Mouse (Mus musculus) CH12.LX (cell line): ENCODE data around the gene Cacnb3. TPM values are rescaled to one million over a fixed set of nuclear protein-coding genes. Genes with fewer than 3 reads are reported as not detected.

ENCODE experiments used
- DNase-seq: peaks from one replicate; pipeline ENCODE4 v3.0.0-alpha.2; 2013; ENCODE audit errors: extremely low read depth
- H3K27ac ChIP-seq: 2 replicates; pipeline ENCODE4 v1.5.1; 2012; ENCODE audit warnings: low read depth, mild to moderate bottlenecking, control low read depth, moderate library complexity; ENCODE audit not compliant: insufficient read depth
- H3K27me3 ChIP-seq: replicated peaks from 2 replicates; pipeline ENCODE3; 2012; ENCODE audit warnings: inconsistent platforms
- H3K36me3 ChIP-seq, 2 experiments: replicated peaks in 1 of 2; 2 replicates each; pipeline versions ENCODE3 to v1.6.1; 2012; ENCODE audit warnings: inconsistent platforms in 1 of 2, low read length in 1 of 2, mild to moderate bottlenecking in 1 of 2, mixed read lengths in 1 of 2, moderate library complexity in 1 of 2; ENCODE audit not compliant: control insufficient read depth in 1 of 2, insufficient read depth in 1 of 2
- H3K4me1 ChIP-seq, 2 experiments: 2 replicates each; pipeline ENCODE4 v1.6.1; 2012; ENCODE audit warnings: inconsistent platforms in 1 of 2, moderate library complexity in 1 of 2; ENCODE audit not compliant: insufficient read depth in 2 of 2, control insufficient read depth in 1 of 2
- H3K4me2 ChIP-seq: 2 replicates; pipeline ENCODE4 v1.6.1; 2012; ENCODE audit warnings: low read depth, mild to moderate bottlenecking, control low read depth; ENCODE audit not compliant: poor library complexity, insufficient read depth, severe bottlenecking
- H3K4me3 ChIP-seq, 3 experiments: fragments of 150-350 bp in 1 of 3; sonication (generic) in 1 of 3; replicated peaks in 1 of 3; 2 replicates each; pipeline versions ENCODE3 to v1.5.1; 2011 to 2012; ENCODE audit warnings: low read depth in 2 of 3, low read length in 2 of 3, mild to moderate bottlenecking in 2 of 3, moderate library complexity in 2 of 3, control low read depth in 1 of 3, improper control_type of control experiment in 1 of 3, inconsistent platforms in 1 of 3, mixed read lengths in 1 of 3; ENCODE audit not compliant: poor library complexity in 1 of 3
- H3K79me2 ChIP-seq: replicated peaks from 2 replicates; pipeline ENCODE4 v1.6.1; 2012; ENCODE audit warnings: mild to moderate bottlenecking, moderate library complexity; ENCODE audit not compliant: control insufficient read depth, poor library complexity, insufficient read depth, severe bottlenecking; ENCODE audit errors: extremely low read depth
- H3K9ac ChIP-seq: 2 replicates; pipeline ENCODE4 v1.6.1; 2012; ENCODE audit warnings: low read depth, mild to moderate bottlenecking, control low read depth, moderate library complexity; ENCODE audit not compliant: insufficient read depth
- H3K9me3 ChIP-seq: replicated peaks from 2 replicates; pipeline ENCODE3; 2012; ENCODE audit warnings: low read length, inconsistent platforms, mixed read lengths
- CHD2 ChIP-seq: IDR thresholded peaks from 2 replicates; pipeline ENCODE4 v1.6.1; 2011; ENCODE audit warnings: low read length, improper control_type of control experiment
- CTCF ChIP-seq, 2 experiments: IDR thresholded peaks in 1 of 2; conservative IDR thresholded peaks in 1 of 2; 2 replicates each; pipeline ENCODE4 v1.5.1; 2011 to 2012; ENCODE audit warnings: low read depth in 2 of 2, low read length in 2 of 2, improper control_type of control experiment in 1 of 2, inconsistent platforms in 1 of 2, mild to moderate bottlenecking in 1 of 2, moderate library complexity in 1 of 2
- EP300 ChIP-seq: IDR thresholded peaks from 2 replicates; pipeline ENCODE4 v1.6.1; 2011; ENCODE audit warnings: low read length, improper control_type of control experiment
- IRF4 ChIP-seq: IDR thresholded peaks from 2 replicates; pipeline ENCODE4 v1.6.1; 2014; ENCODE audit warnings: low read depth, mild to moderate bottlenecking, inconsistent platforms, low read length, improper control_type of control experiment
- JUN ChIP-seq: IDR thresholded peaks from 2 replicates; pipeline ENCODE4 v1.6.1; 2011; ENCODE audit warnings: low read depth, mild to moderate bottlenecking, low read length, improper control_type of control experiment, moderate library complexity; ENCODE audit not compliant: insufficient read depth
- MAZ ChIP-seq: IDR thresholded peaks from 2 replicates; pipeline ENCODE4 v1.6.1; 2012; ENCODE audit warnings: low read depth, mild to moderate bottlenecking, inconsistent platforms, low read length, improper control_type of control experiment, moderate library complexity
- MEF2A ChIP-seq: IDR thresholded peaks from 2 replicates; pipeline ENCODE4 v1.6.1; 2014; ENCODE audit warnings: low read depth, mild to moderate bottlenecking, inconsistent platforms, low read length, improper control_type of control experiment, borderline replicate concordance
- MXI1 ChIP-seq: IDR thresholded peaks from 2 replicates; pipeline ENCODE4 v1.6.1; 2011; ENCODE audit warnings: mild to moderate bottlenecking, low read depth, low read length, improper control_type of control experiment
- MYC ChIP-seq: IDR thresholded peaks from 2 replicates; pipeline ENCODE4 v1.6.1; 2011; ENCODE audit warnings: low read depth, mild to moderate bottlenecking, improper control_type of control experiment, low read length
- PAX5 ChIP-seq: IDR thresholded peaks from 2 replicates; pipeline ENCODE4 v1.6.1; 2012; ENCODE audit warnings: low read length, inconsistent platforms, mixed read lengths
- RAD21 ChIP-seq: IDR thresholded peaks from 2 replicates; pipeline ENCODE4 v1.6.1; 2011; ENCODE audit warnings: low read depth, mild to moderate bottlenecking, low read length, improper control_type of control experiment, moderate library complexity
- RCOR1 ChIP-seq: conservative IDR thresholded peaks from 2 replicates; pipeline ENCODE4 v1.6.1; 2012; ENCODE audit warnings: low read depth, mild to moderate bottlenecking, inconsistent platforms, low read length, improper control_type of control experiment
- SMC3 ChIP-seq: IDR thresholded peaks from 2 replicates; pipeline ENCODE4 v1.6.1; 2011; ENCODE audit warnings: low read depth, low read length, improper control_type of control experiment
- TCF12 ChIP-seq: IDR thresholded peaks from 2 replicates; pipeline ENCODE4 v1.6.1; 2014; ENCODE audit warnings: low read depth, mild to moderate bottlenecking, inconsistent platforms, low read length, improper control_type of control experiment
- UBTF ChIP-seq: IDR thresholded peaks from 2 replicates; pipeline ENCODE4 v1.6.1; 2012; ENCODE audit warnings: low read depth, mild to moderate bottlenecking, inconsistent platforms, low read length, improper control_type of control experiment, moderate library complexity
- USF2 ChIP-seq: conservative IDR thresholded peaks from 2 replicates; pipeline ENCODE4 v1.6.1; 2011; ENCODE audit warnings: low read depth, low read length, improper control_type of control experiment
- ZC3H11A ChIP-seq: IDR thresholded peaks from 2 replicates; pipeline ENCODE4 v1.6.1; 2012; ENCODE audit warnings: low read depth, mild to moderate bottlenecking, inconsistent platforms, low read length, improper control_type of control experiment
- ZKSCAN1 ChIP-seq: IDR thresholded peaks from 2 replicates; pipeline ENCODE4 v1.6.1; 2012; ENCODE audit warnings: low read depth, inconsistent platforms, low read length, improper control_type of control experiment, borderline replicate concordance
- ZNF384 ChIP-seq: IDR thresholded peaks from 2 replicates; pipeline ENCODE4 v1.6.1; 2012; ENCODE audit warnings: low read depth, low read length, improper control_type of control experiment, inconsistent platforms
- dilution Hi-C: fragments of 300-500 bp; cut with MboI; formaldehyde crosslinking; loops from 2 replicates; pipeline ENCODE4 v1.14.3; 2020; ENCODE audit warnings: low sequenced_read_pairs; ENCODE audit not compliant: extremely low pct_unique_long_range_greater_than_20kb, extremely low pct_ligation_motif_present
- in situ Hi-C: fragments of 300-500 bp; cut with MboI; formaldehyde crosslinking; loops from 3 replicates; pipeline ENCODE4 v1.14.3; 2019; ENCODE audit warnings: low sequenced_read_pairs, low pct_ligation_motif_present, low pct_unique_long_range_greater_than_20kb, mixed read lengths
- polyA plus RNA-seq: library from polyadenylated mRNA; unstranded; fragments of >175 nt; gene quantifications from 2 replicates; pipeline ENCODE4 v1.2.1, GENCODE M21; 2012; ENCODE audit warnings: low read depth; ENCODE audit not compliant: insufficient read length
- total RNA-seq, 2 experiments: library from RNA; depleted of rRNA; stranded (reverse); fragments of 300-350 nt in 1 of 2; fragments of >200 nt in 1 of 2; gene quantifications; 2 replicates each; pipeline ENCODE4 v1.2.3; 2012 to 2014

Cacnb3 gene
- total and polyA plus RNA-seq, 3 experiments, result 2.5 to 7.0 (median 4.3) TPM

- Histone ChIP-seq H3K9ac (no peak overlapping the region), H3K4me2 (no peak overlapping the region), H3K4me3 (no peak overlapping the region), H3K79me2 (no peaks in the 10 kb centered on the region), H3K9me3 (no peaks in the 10 kb centered on the region), H3K27ac (no peak overlapping the region), H3K4me1 (peaks cover 12 to 45% of the 10 kb centered on the region in 2 experiments), H3K36me3 (no peaks in the 10 kb centered on the region), H3K27me3 (peaks cover 96% of the 10 kb centered on the region)
- TF ChIP-seq MXI1, result 0 out of 2 replicates have a peak, but pooled peaks have one; percentile 47
- no peak for TF ChIP-seq USF2
- TF ChIP-seq CTCF (conservative IDR thresholded peaks at IDR 0.05 in 1 of 2, IDR thresholded peaks at IDR 0.05 in 1 of 2; ENCODE audit: low read depth in 2 of 2, low read length in 2 of 2), result no peak
- TF ChIP-seq SMC3, result no peak
- TF ChIP-seq JUN, result no peak
- TF ChIP-seq ZKSCAN1, result no peak
- TF ChIP-seq MEF2A, result no peak
- no peak for TF ChIP-seq CHD2
- TF ChIP-seq ZC3H11A, result no peak
- TF ChIP-seq IRF4, result peak; percentile 13; the same call in 1 of the 2 replicates
- no peak for TF ChIP-seq MAZ
- no peak for TF ChIP-seq ZNF384
- no peak for TF ChIP-seq MYC
- TF ChIP-seq RAD21, result no peak
- no peak for TF ChIP-seq TCF12
- TF ChIP-seq RCOR1, result no peak
- in situ Hi-C loops (loop anchor here (5.0 kb wide), 1 partner anchor 66 kb away; no protein-coding TSS in a partner anchor), dilution Hi-C loops (no loop called here)
- peak; percentile 70 for DNase-seq
Measured at GRCm38 (mm10) chr15:98632921-98633320, 2.3 kb downstream of the Cacnb3 start.

- Histone ChIP-seq H3K9ac (peak overlapping the region; percentile 46; the same call in 1 of the 2 replicates), H3K79me2 (no peaks in the 10 kb centered on the region), H3K4me1 (peaks cover 12 to 45% of the 10 kb centered on the region in 2 experiments), H3K4me3 (peak overlapping the region; percentile 50 to 54 (median 51)), H3K4me2 (peak overlapping the region; percentile 94), H3K27ac (no peak overlapping the region), H3K9me3 (no peaks in the 10 kb centered on the region), H3K27me3 (peaks cover 89% of the 10 kb centered on the region), H3K36me3 (no peaks in the 10 kb centered on the region)
- TF ChIP-seq PAX5 (no peak), EP300 (0 out of 2 replicates have a peak, but pooled peaks have one; percentile 14), UBTF (peak; percentile 67; the same call in 1 of the 2 replicates)
- no peak for DNase-seq
- dilution Hi-C loops, result no loop called here
- in situ Hi-C loops, result loop anchor here (5.0 kb wide), 1 partner anchor 67 kb away; no protein-coding TSS in a partner anchor
Measured at GRCm38 (mm10) chr15:98633822-98634470, 3.3 kb downstream of the Cacnb3 start.
